Mouse (Mus musculus) hindbrain, embryonic 14.5 days (tissue): ENCODE measurements around the gene Hoxa9. TPM values are rescaled to one million over a fixed set of nuclear protein-coding genes. Genes with fewer than 3 reads are reported as not detected.

Source experiments
- ATAC-seq: fragments of 200-750 bp; cut with Nextera tagmentation; 2 replicates; pipeline ENCODE4 v1.8.0; 2017; ENCODE audit warnings: moderate number of reproducible peaks, mild to moderate bottlenecking, moderate TSS enrichment, moderate library complexity; ENCODE audit not compliant: low FRiP score
- DNase-seq: peaks from one replicate; pipeline ENCODE4 v3.0.0-alpha.2; 2015; ENCODE audit warnings: low spot score
- H3K27ac ChIP-seq: fragments of 300-500 bp; sonication (generic); 2 replicates; pipeline ENCODE4 v1.5.1; 2014; ENCODE audit warnings: mild to moderate bottlenecking, moderate library complexity
- H3K27me3 ChIP-seq: fragments of 300-500 bp; sonication (generic); 2 replicates; pipeline ENCODE4 v1.6.1; 2014; ENCODE audit warnings: mild to moderate bottlenecking, low read length, mixed read lengths; ENCODE audit not compliant: control insufficient read depth, insufficient read depth
- H3K36me3 ChIP-seq: fragments of 300-500 bp; sonication (generic); replicated peaks from 2 replicates; pipeline ENCODE4 v1.6.1; 2014; ENCODE audit not compliant: control insufficient read depth, insufficient read depth
- H3K4me1 ChIP-seq: fragments of 300-500 bp; sonication (generic); replicated peaks from 2 replicates; pipeline ENCODE4 v1.6.1; 2014; ENCODE audit warnings: antibody characterized with exemption, low read length, mixed read lengths; ENCODE audit not compliant: control insufficient read depth, insufficient read depth
- H3K4me2 ChIP-seq: fragments of 300-500 bp; sonication (generic); replicated peaks from 2 replicates; pipeline ENCODE4 v1.6.1; 2014; ENCODE audit warnings: mild to moderate bottlenecking, moderate library complexity
- H3K4me3 ChIP-seq: fragments of 300-500 bp; sonication (generic); replicated peaks from 2 replicates; pipeline ENCODE4 v1.5.1; 2014; ENCODE audit warnings: mild to moderate bottlenecking, low read length
- H3K9ac ChIP-seq: fragments of 300-500 bp; sonication (generic); 2 replicates; pipeline ENCODE4 v1.6.1; 2014
- H3K9me3 ChIP-seq: fragments of 300-500 bp; sonication (generic); 2 replicates; pipeline ENCODE4 v1.6.1; 2016; ENCODE audit warnings: low read length; ENCODE audit not compliant: control insufficient read depth
- WGBS: fragments of 180-500 bp; shearing (Covaris S2); extraction: QIAGEN DNeasy Blood & Tissue Kit; methylation state at CpG from one replicate; pipeline ENCODE4 v1.1.7; 2014; 5-methylcytosine and 5-hydroxymethylcytosine counted together
- polyA plus RNA-seq: library from polyadenylated mRNA; unstranded; fragments of >200 nt; fragmentation: Nextera tagmentation; extraction: Ambion mirVana; gene quantifications from 2 replicates; pipeline ENCODE4 v1.2.1, GENCODE M21; 2014

The Hoxa9 gene
- polyA plus RNA-seq, 1 experiment from 2014 or later, result 2.0 TPM

DNA sequence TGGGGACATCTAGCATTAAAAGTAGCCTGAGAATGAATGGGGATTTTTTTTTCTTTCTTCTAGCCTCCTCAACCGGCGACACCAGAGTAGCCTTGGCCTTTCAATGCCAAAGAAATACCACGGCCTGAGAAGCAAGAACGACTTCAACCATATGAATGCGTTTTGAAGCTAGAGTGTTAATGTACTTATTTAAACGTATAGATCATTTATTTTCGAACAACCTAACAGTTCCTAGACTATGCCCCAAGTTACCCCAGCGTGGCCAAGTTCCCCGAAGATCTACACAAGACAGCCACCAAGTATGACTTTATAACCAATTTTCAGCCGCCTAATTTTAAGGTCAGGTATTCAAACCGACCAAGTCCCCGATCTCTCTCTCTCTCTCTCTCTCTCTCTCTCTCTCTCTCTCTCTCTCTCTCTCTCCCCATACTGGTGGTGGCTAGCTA lies 10.0 kb downstream of the Hoxa9 start:
- DNase-seq (no peak), ATAC-seq (no peak)
- Histone ChIP-seq H3K27me3 (peaks cover 100% of the 10 kb centered on the region), H3K9ac (no peak overlapping the region), H3K4me2 (peak overlapping the region; percentile 63), H3K36me3 (no peaks in the 10 kb centered on the region), H3K27ac (no peak overlapping the region), H3K9me3 (no peaks in the 10 kb centered on the region), H3K4me1 (0 out of 2 replicates have a peak, but pooled peaks cover 4% of the 10 kb centered on the region), H3K4me3 (peak overlapping the region; percentile 37)
- WGBS, result 4% methylated on average over 12 of the region's 12 CpGs

GRCm38 (mm10) chr6:52220003-52220864 lies 10.7 kb downstream of the Hoxa9 start:
- no peak overlapping the region for H3K4me3 ChIP-seq
- no peak overlapping the region for H3K9ac ChIP-seq
- peaks cover 100% of the 10 kb centered on the region for H3K27me3 ChIP-seq
- no peak overlapping the region for H3K4me2 ChIP-seq
- H3K9me3 ChIP-seq, result no peaks in the 10 kb centered on the region
- H3K27ac ChIP-seq, result no peak overlapping the region
- DNase-seq (no peak), ATAC-seq (no peak)
- 0 out of 2 replicates have a peak, but pooled peaks cover 4% of the 10 kb centered on the region for H3K4me1 ChIP-seq
- 15% methylated on average over 32 of the region's 32 CpGs for WGBS
- H3K36me3 ChIP-seq, result no peaks in the 10 kb centered on the region

DNA sequence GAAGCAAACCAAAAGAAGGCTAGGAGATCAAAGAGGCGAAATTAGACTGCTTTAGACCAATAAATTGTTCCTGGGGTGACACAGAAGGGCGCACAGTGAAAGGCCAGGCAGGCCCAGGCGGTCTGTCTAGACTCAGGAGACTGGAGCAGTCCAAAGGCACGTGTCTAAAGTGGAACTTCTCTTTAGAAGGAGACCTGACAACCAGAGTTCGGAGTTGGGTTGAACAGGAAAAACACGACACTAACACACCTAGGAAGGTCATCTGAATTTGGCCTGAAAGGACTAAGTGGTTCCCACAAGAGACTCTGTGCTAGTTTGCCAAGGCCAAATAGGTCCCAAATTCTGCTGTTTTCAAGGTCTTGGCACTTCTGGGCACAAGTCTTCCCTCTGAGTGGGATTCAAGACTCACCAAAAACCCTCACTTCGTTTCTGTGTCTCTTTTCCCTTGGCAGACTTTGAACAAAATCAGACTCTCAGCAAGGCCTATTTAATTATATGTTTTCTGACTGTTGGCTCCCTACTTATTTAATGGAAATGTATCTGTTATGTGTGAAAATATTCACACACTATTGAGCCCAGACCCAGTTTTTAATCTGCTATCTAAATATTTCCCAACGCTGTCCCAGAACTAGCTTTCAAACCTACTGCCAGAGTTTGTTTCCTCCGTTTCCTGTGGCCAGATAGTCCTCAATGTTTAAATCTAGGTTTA lies 11.5 kb downstream of the Hoxa9 start:
- Histone ChIP-seq H3K4me1 (0 out of 2 replicates have a peak, but pooled peaks cover 4% of the 10 kb centered on the region), H3K4me3 (no peak overlapping the region), H3K9me3 (no peaks in the 10 kb centered on the region), H3K4me2 (no peak overlapping the region), H3K27me3 (peaks cover 100% of the 10 kb centered on the region), H3K36me3 (no peaks in the 10 kb centered on the region), H3K9ac (no peak overlapping the region), H3K27ac (no peak overlapping the region)
- ATAC-seq, result no peak
- DNase-seq, result no peak
- WGBS, result 22% methylated on average over 9 of the region's 9 CpGs

DNA sequence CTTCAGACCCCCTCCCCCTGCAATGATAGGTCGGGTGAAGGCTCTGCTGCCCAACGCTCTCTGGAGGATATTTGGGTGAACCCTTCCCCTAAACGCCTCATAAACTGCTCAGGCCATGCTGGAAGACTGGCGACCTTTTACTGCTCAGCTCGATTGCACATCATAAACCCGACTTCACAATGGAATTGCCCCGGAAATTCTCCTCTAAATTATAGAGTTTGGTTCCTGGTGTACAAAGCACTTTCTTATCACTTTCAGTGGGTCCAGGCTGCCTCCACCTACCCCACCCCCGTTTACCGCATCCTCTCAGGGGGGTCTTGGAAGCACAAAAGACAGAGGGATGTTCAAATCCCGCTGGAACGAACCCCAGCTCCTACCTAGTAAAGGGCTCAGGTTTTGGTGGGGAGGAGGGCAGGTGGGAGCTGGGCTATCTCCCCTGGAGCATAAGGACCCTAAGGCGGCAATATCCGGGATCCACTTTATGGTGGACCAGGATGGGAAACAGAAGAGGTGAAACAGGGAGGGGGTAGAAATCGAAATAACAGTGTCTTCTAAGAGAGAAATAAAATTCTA lies 12.2 kb downstream of the Hoxa9 start:
- peaks cover 100% of the 10 kb centered on the region for H3K27me3 ChIP-seq
- no peaks in the 10 kb centered on the region for H3K36me3 ChIP-seq
- H3K9ac ChIP-seq, result no peak overlapping the region
- no peak overlapping the region for H3K27ac ChIP-seq
- H3K4me3 ChIP-seq, result no peak overlapping the region
- no peak for DNase-seq
- ATAC-seq, result no peak
- H3K4me1 ChIP-seq, result 0 out of 2 replicates have a peak, but pooled peaks cover 4% of the 10 kb centered on the region
- no peak overlapping the region for H3K4me2 ChIP-seq
- WGBS, result 7% methylated on average over 14 of the region's 14 CpGs
- no peaks in the 10 kb centered on the region for H3K9me3 ChIP-seq

DNA sequence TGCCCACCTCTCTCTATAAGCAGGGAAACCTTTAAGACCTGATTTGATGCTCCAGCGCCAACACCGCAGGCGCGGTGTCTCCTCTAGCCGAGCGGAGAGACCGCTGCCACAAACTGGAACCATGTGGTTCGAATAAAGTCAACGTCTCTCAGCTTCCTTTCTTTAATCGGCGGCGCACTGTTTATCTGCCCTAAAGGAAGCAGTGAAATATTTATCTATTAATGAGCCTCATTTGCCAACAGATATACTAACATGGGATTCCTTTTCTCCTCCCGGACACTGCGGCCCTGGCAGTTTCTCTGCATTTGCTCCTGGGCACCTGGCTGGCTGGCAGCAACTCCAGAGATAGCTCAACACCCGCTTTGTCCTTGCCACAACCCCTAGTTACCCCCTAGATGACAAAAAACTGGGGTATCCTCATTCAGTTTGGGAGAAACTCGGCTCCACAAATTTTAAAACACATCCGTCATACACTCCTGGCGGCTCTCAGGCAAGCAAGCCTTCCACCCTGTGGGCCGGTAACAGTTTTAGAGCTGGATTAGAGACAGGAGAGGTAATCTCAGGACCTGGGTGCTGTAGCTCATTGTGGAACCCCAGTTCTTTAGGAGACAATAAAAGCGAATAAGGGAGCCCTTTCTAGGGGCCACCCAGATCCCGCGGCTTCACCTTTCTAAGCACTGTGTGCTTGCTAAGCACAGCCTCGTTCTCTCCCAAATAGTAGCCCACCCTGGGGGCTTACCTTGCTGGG lies 12.8 kb downstream of the Hoxa9 start:
- no peak overlapping the region for H3K27ac ChIP-seq
- H3K4me1 ChIP-seq, result 0 out of 2 replicates have a peak, but pooled peaks cover 4% of the 10 kb centered on the region
- WGBS, result 5% methylated on average over 23 of the region's 23 CpGs
- H3K9ac ChIP-seq, result no peak overlapping the region
- peak overlapping the region; percentile 33; the same call in 1 of the 2 replicates for H3K4me2 ChIP-seq
- ATAC-seq (no peak), DNase-seq (no peak)
- H3K9me3 ChIP-seq, result no peaks in the 10 kb centered on the region
- H3K36me3 ChIP-seq, result no peaks in the 10 kb centered on the region
- H3K4me3 ChIP-seq, result peak overlapping the region; percentile 22; the same call in 1 of the 2 replicates
- H3K27me3 ChIP-seq, result peaks cover 100% of the 10 kb centered on the region

GRCm38 (mm10) chr6:52217459-52217768 lies 13.5 kb downstream of the Hoxa9 start:
- Histone ChIP-seq H3K36me3 (no peaks in the 10 kb centered on the region), H3K9ac (no peak overlapping the region), H3K4me3 (peak overlapping the region; percentile 22), H3K4me1 (0 out of 2 replicates have a peak, but pooled peaks cover 4% of the 10 kb centered on the region), H3K4me2 (peak overlapping the region; percentile 33), H3K27ac (no peak overlapping the region), H3K27me3 (peaks cover 100% of the 10 kb centered on the region), H3K9me3 (no peaks in the 10 kb centered on the region)
- DNase-seq (no peak), ATAC-seq (no peak)
- WGBS, result under 1% methylated on average over 25 of the region's 25 CpGs

GRCm38 (mm10) chr6:52216691-52217458 lies 14.0 kb downstream of the Hoxa9 start:
- H3K9me3 ChIP-seq, result no peaks in the 10 kb centered on the region
- no peak overlapping the region for H3K9ac ChIP-seq
- DNase-seq (no peak), ATAC-seq (no peak)
- 2% methylated on average over 60 of the region's 60 CpGs for WGBS
- H3K4me1 ChIP-seq, result 0 out of 2 replicates have a peak, but pooled peaks cover 4% of the 10 kb centered on the region
- H3K4me2 ChIP-seq, result peak overlapping the region; percentile 33
- peaks cover 100% of the 10 kb centered on the region for H3K27me3 ChIP-seq
- no peaks in the 10 kb centered on the region for H3K36me3 ChIP-seq
- peak overlapping the region; percentile 22 for H3K4me3 ChIP-seq
- no peak overlapping the region for H3K27ac ChIP-seq

- ATAC-seq, result no peak
- peaks cover 100% of the 10 kb centered on the region for H3K27me3 ChIP-seq
- no peak overlapping the region for H3K9ac ChIP-seq
- no peak overlapping the region for H3K27ac ChIP-seq
- no peaks in the 10 kb centered on the region for H3K36me3 ChIP-seq
- H3K9me3 ChIP-seq, result no peaks in the 10 kb centered on the region
- H3K4me2 ChIP-seq, result peak overlapping the region; percentile 8; the same call in 1 of the 2 replicates
- no peaks in the 10 kb centered on the region for H3K4me1 ChIP-seq
- no peak overlapping the region for H3K4me3 ChIP-seq
- DNase-seq, result no peak
- WGBS, result 2% methylated on average over 30 of the region's 30 CpGs
These were observed 14.9 kb downstream of the Hoxa9 start for GRCm38 (mm10) chr6:52215771-52216535.
